Mouse (Mus musculus): Measurements from ENCODE around the gene Flot2. TPM values are rescaled to one million over a fixed set of nuclear protein-coding genes. Genes with fewer than 3 reads are reported as not detected.

The Flot2 gene
- polyA plus RNA-seq, 1 experiment = 70.0 TPM

GRCm38 (mm10) chr11:78059833-78060757, 22.4 kb downstream of the Flot2 start:
- Histone ChIP-seq H3K4me3 (ENCODE audit: insufficient read depth, low read length) (no peak overlapping the region), H3K4me1 (ENCODE audit: control insufficient read depth, insufficient read depth, low read length) (no peaks in the 10 kb centered on the region)

GRCm38 (mm10) chr11:78062563-78062962, 24.8 kb downstream of the Flot2 start:
- no peak for TF ChIP-seq POLR2A (IDR thresholded peaks at IDR 0.05; ENCODE audit: low read depth, low read length)
- no peak for TF ChIP-seq CTCF (IDR thresholded peaks at IDR 0.05; ENCODE audit: borderline replicate concordance, insufficient read depth, low read length)
- Histone ChIP-seq H3K4me3 (ENCODE audit: insufficient read depth, low read length) (no peak overlapping the region), H3K27ac (ENCODE audit: insufficient read depth, low read length) (no peak overlapping the region), H3K4me1 (ENCODE audit: control insufficient read depth, insufficient read depth, low read length) (no peaks in the 10 kb centered on the region)

More at GRCm38 (mm10) chr11:78059833-78060757, 22.4 kb downstream of the Flot2 start:
- H3K27ac ChIP-seq (ENCODE audit: insufficient read depth, low read length) = no peak overlapping the region
- TF ChIP-seq POLR2A (IDR thresholded peaks at IDR 0.05; ENCODE audit: low read depth, low read length) (no peak), CTCF (IDR thresholded peaks at IDR 0.05; ENCODE audit: borderline replicate concordance, insufficient read depth, low read length) (peak; percentile 93; the same call in 1 of the 2 replicates)

- no peak overlapping the region for H3K4me3 ChIP-seq (ENCODE audit: insufficient read depth, low read length)
- no peaks in the 10 kb centered on the region for H3K4me1 ChIP-seq (ENCODE audit: control insufficient read depth, insufficient read depth, low read length)
- TF ChIP-seq CTCF (IDR thresholded peaks at IDR 0.05; ENCODE audit: borderline replicate concordance, insufficient read depth, low read length) (no peak), POLR2A (IDR thresholded peaks at IDR 0.05; ENCODE audit: low read depth, low read length) (no peak)
- no peak overlapping the region for H3K27ac ChIP-seq (ENCODE audit: insufficient read depth, low read length)
Observed at GRCm38 (mm10) chr11:78065906-78066305, 28.2 kb downstream of the Flot2 start.

GRCm38 (mm10) chr11:78066641-78067040, 28.9 kb downstream of the Flot2 start:
- Histone ChIP-seq H3K4me3 (ENCODE audit: insufficient read depth, low read length) (no peak overlapping the region), H3K27ac (ENCODE audit: insufficient read depth, low read length) (no peak overlapping the region), H3K4me1 (ENCODE audit: control insufficient read depth, insufficient read depth, low read length) (no peaks in the 10 kb centered on the region)
- TF ChIP-seq CTCF (IDR thresholded peaks at IDR 0.05; ENCODE audit: borderline replicate concordance, insufficient read depth, low read length) = no peak
- TF ChIP-seq POLR2A (IDR thresholded peaks at IDR 0.05; ENCODE audit: low read depth, low read length) = no peak

- TF ChIP-seq CTCF (IDR thresholded peaks at IDR 0.05; ENCODE audit: borderline replicate concordance, insufficient read depth, low read length) (no peak), POLR2A (IDR thresholded peaks at IDR 0.05; ENCODE audit: low read depth, low read length) (no peak)
- Histone ChIP-seq H3K4me1 (ENCODE audit: control insufficient read depth, insufficient read depth, low read length) (no peaks in the 10 kb centered on the region), H3K27ac (ENCODE audit: insufficient read depth, low read length) (no peak overlapping the region), H3K4me3 (ENCODE audit: insufficient read depth, low read length) (no peak overlapping the region)
Observed at GRCm38 (mm10) chr11:78067566-78067965, 29.8 kb downstream of the Flot2 start.

DNA sequence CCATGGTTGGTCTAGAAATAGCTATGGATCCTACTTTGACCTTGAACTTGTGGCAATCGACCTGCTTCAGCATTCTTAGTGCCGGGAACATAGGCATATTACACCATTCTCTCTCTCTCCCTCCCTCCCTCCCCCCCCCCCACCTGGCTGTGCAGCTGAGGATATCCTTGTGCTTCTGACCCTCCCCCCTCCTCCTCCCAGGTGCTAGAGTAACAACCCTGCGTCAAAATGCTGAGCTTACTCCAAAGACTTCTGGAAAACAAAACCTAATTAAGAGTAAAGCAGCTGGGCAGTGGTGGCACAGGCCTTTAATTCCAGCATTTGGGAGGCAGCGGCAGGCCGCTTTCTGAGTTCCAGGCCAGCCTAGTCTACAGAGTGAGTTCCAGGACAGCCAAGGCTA, 31.4 kb downstream of the Flot2 start:
- Histone ChIP-seq H3K27ac (ENCODE audit: insufficient read depth, low read length) (no peak overlapping the region), H3K4me1 (ENCODE audit: control insufficient read depth, insufficient read depth, low read length) (no peaks in the 10 kb centered on the region), H3K4me3 (ENCODE audit: insufficient read depth, low read length) (no peak overlapping the region)
- TF ChIP-seq POLR2A (IDR thresholded peaks at IDR 0.05; ENCODE audit: low read depth, low read length) (no peak), CTCF (IDR thresholded peaks at IDR 0.05; ENCODE audit: borderline replicate concordance, insufficient read depth, low read length) (no peak)

GRCm38 (mm10) chr11:78069646-78070045, 31.9 kb downstream of the Flot2 start:
- H3K4me1 ChIP-seq (ENCODE audit: control insufficient read depth, insufficient read depth, low read length) = no peaks in the 10 kb centered on the region
- no peak overlapping the region for H3K4me3 ChIP-seq (ENCODE audit: insufficient read depth, low read length)
- TF ChIP-seq POLR2A (IDR thresholded peaks at IDR 0.05; ENCODE audit: low read depth, low read length) (no peak), CTCF (IDR thresholded peaks at IDR 0.05; ENCODE audit: borderline replicate concordance, insufficient read depth, low read length) (no peak)
- no peak overlapping the region for H3K27ac ChIP-seq (ENCODE audit: insufficient read depth, low read length)

GRCm38 (mm10) chr11:78071938-78072337, 34.2 kb downstream of the Flot2 start:
- Histone ChIP-seq H3K27ac (ENCODE audit: insufficient read depth, low read length) (no peak overlapping the region), H3K4me1 (ENCODE audit: control insufficient read depth, insufficient read depth, low read length) (no peaks in the 10 kb centered on the region), H3K4me3 (ENCODE audit: insufficient read depth, low read length) (no peak overlapping the region)
- no peak for TF ChIP-seq CTCF (IDR thresholded peaks at IDR 0.05; ENCODE audit: borderline replicate concordance, insufficient read depth, low read length)
- TF ChIP-seq POLR2A (IDR thresholded peaks at IDR 0.05; ENCODE audit: low read depth, low read length) = no peak

DNA sequence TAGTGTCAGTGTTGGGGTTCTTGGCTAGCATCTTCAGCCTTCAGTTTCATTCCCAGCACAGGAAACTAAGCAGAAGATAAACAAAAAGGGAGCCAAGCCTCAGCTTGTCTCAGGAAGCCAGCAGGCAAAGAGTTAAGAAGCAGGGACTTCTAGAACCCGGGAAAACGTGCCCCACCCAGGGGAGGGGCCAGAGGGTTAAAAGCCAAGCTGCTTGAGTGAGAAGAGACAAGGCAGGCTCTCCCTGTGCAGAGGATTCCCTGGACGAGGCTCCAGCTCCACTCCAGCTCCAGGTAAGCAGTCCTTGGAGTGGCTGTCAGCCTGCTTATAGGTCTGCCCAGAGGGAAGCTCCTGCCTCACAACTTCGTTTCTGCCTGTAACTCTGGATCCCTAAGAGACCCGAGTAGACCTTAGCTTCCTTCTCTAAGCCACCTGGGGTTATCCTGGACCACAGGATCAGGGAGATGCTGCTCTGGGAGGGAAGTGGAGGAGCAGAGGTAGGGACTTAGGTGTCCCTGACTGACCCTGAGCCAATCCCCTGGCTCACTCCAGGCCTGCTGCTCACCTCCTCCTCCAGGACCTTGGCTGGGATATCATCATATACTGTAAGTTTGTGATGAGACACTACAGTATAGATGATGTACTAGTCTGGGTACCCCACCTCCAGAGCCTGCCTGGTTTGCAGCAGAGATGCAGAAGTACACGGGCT, 34.8 kb downstream of the Flot2 start:
- H3K4me3 ChIP-seq (ENCODE audit: insufficient read depth, low read length) = no peak overlapping the region
- TF ChIP-seq POLR2A (IDR thresholded peaks at IDR 0.05; ENCODE audit: low read depth, low read length) (no peak), CTCF (IDR thresholded peaks at IDR 0.05; ENCODE audit: borderline replicate concordance, insufficient read depth, low read length) (no peak)
- H3K27ac ChIP-seq (ENCODE audit: insufficient read depth, low read length) = no peak overlapping the region
- H3K4me1 ChIP-seq (ENCODE audit: control insufficient read depth, insufficient read depth, low read length) = no peaks in the 10 kb centered on the region
